Mouse (Mus musculus): ENCODE measurements around the gene Adamts12. TPM values are rescaled to one million over a fixed set of nuclear protein-coding genes. Genes with fewer than 3 reads are reported as not detected.

Gene Adamts12
- polyA plus RNA-seq, 1 experiment from 2014 or later, result 0.88 TPM

GRCm38 (mm10) chr15:11280689-11281264 is 216.2 kb downstream of the Adamts12 start:
- H3K27me3 ChIP-seq (replicated peaks; ENCODE audit: control insufficient read depth, insufficient read depth, low read length), result no peaks in the 10 kb centered on the region
- no peak overlapping the region for H3K9ac ChIP-seq (ENCODE audit: low read length)
- no peaks in the 10 kb centered on the region for H3K9me3 ChIP-seq (replicated peaks; ENCODE audit: control insufficient read depth, low read length)
- no peaks in the 10 kb centered on the region for H3K36me3 ChIP-seq (ENCODE audit: control insufficient read depth, insufficient read depth, low read length)
- H3K4me1 ChIP-seq (ENCODE audit: control insufficient read depth, insufficient read depth, low read length), result no peaks in the 10 kb centered on the region
- H3K27ac ChIP-seq (ENCODE audit: low read depth, low read length), result no peak overlapping the region
- DNase-seq (ENCODE audit: low spot score) (no peak), ATAC-seq (no peak)
- no peak overlapping the region for H3K4me3 ChIP-seq (ENCODE audit: low read depth, low read length)
- 92% methylated on average over 6 of the region's 6 CpGs for WGBS
- H3K4me2 ChIP-seq (ENCODE audit: low read length), result no peak overlapping the region

GRCm38 (mm10) chr15:11283171-11283570 is 218.6 kb downstream of the Adamts12 start:
- Histone ChIP-seq H3K36me3 (ENCODE audit: control insufficient read depth, insufficient read depth, low read length) (no peaks in the 10 kb centered on the region), H3K9me3 (replicated peaks; ENCODE audit: control insufficient read depth, low read length) (no peaks in the 10 kb centered on the region), H3K4me2 (ENCODE audit: low read length) (no peak overlapping the region), H3K4me1 (ENCODE audit: control insufficient read depth, insufficient read depth, low read length) (no peaks in the 10 kb centered on the region), H3K27ac (ENCODE audit: low read depth, low read length) (no peak overlapping the region), H3K27me3 (replicated peaks; ENCODE audit: control insufficient read depth, insufficient read depth, low read length) (no peaks in the 10 kb centered on the region), H3K4me3 (ENCODE audit: low read depth, low read length) (no peak overlapping the region), H3K9ac (ENCODE audit: low read length) (no peak overlapping the region)
- DNase-seq (ENCODE audit: low spot score) (no peak), ATAC-seq (no peak)

- no peaks in the 10 kb centered on the region for H3K36me3 ChIP-seq (ENCODE audit: control insufficient read depth, insufficient read depth, low read length)
- H3K9ac ChIP-seq (ENCODE audit: low read length), result no peak overlapping the region
- H3K9me3 ChIP-seq (replicated peaks; ENCODE audit: control insufficient read depth, low read length), result no peaks in the 10 kb centered on the region
- no peaks in the 10 kb centered on the region for H3K27me3 ChIP-seq (replicated peaks; ENCODE audit: control insufficient read depth, insufficient read depth, low read length)
- no peak overlapping the region for H3K4me2 ChIP-seq (ENCODE audit: low read length)
- no peak overlapping the region for H3K27ac ChIP-seq (ENCODE audit: low read depth, low read length)
- no peak for DNase-seq (ENCODE audit: low spot score)
- ATAC-seq, result no peak
- no peaks in the 10 kb centered on the region for H3K4me1 ChIP-seq (ENCODE audit: control insufficient read depth, insufficient read depth, low read length)
- 92% methylated on average over 3 of the region's 3 CpGs for WGBS
- no peak overlapping the region for H3K4me3 ChIP-seq (ENCODE audit: low read depth, low read length)
Measured at GRCm38 (mm10) chr15:11287780-11288179, 223.2 kb downstream of the Adamts12 start.

- ATAC-seq (no peak), DNase-seq (ENCODE audit: low spot score) (no peak)
- H3K27ac ChIP-seq (ENCODE audit: low read depth, low read length), result no peak overlapping the region
Measured at GRCm38 (mm10) chr15:11292246-11292645, 227.7 kb downstream of the Adamts12 start.

GRCm38 (mm10) chr15:11295016-11295415 is 230.4 kb downstream of the Adamts12 start:
- ATAC-seq (peak; percentile 66), DNase-seq (ENCODE audit: low spot score) (peak; percentile 25)
- Histone ChIP-seq H3K9ac (ENCODE audit: low read length) (no peak overlapping the region), H3K4me3 (ENCODE audit: low read depth, low read length) (no peak overlapping the region), H3K4me2 (ENCODE audit: low read length) (no peak overlapping the region), H3K27me3 (replicated peaks; ENCODE audit: control insufficient read depth, insufficient read depth, low read length) (no peaks in the 10 kb centered on the region), H3K36me3 (ENCODE audit: control insufficient read depth, insufficient read depth, low read length) (no peaks in the 10 kb centered on the region), H3K4me1 (ENCODE audit: control insufficient read depth, insufficient read depth, low read length) (no peaks in the 10 kb centered on the region), H3K9me3 (replicated peaks; ENCODE audit: control insufficient read depth, low read length) (no peaks in the 10 kb centered on the region), H3K27ac (ENCODE audit: low read depth, low read length) (no peak overlapping the region)
- 68% methylated on average over 6 of the region's 6 CpGs for WGBS

More at GRCm38 (mm10) chr15:11292246-11292645, 227.7 kb downstream of the Adamts12 start:
- WGBS, result 80% methylated on average over 5 of the region's 5 CpGs
- Histone ChIP-seq H3K4me3 (ENCODE audit: low read depth, low read length) (no peak overlapping the region), H3K9ac (ENCODE audit: low read length) (no peak overlapping the region), H3K36me3 (ENCODE audit: control insufficient read depth, insufficient read depth, low read length) (no peaks in the 10 kb centered on the region), H3K4me1 (ENCODE audit: control insufficient read depth, insufficient read depth, low read length) (no peaks in the 10 kb centered on the region), H3K9me3 (replicated peaks; ENCODE audit: control insufficient read depth, low read length) (no peaks in the 10 kb centered on the region), H3K4me2 (ENCODE audit: low read length) (no peak overlapping the region), H3K27me3 (replicated peaks; ENCODE audit: control insufficient read depth, insufficient read depth, low read length) (no peaks in the 10 kb centered on the region)

- Histone ChIP-seq H3K4me1 (ENCODE audit: control insufficient read depth, insufficient read depth, low read length) (no peaks in the 10 kb centered on the region), H3K9me3 (replicated peaks; ENCODE audit: control insufficient read depth, low read length) (no peaks in the 10 kb centered on the region), H3K4me3 (ENCODE audit: low read depth, low read length) (no peak overlapping the region), H3K27me3 (replicated peaks; ENCODE audit: control insufficient read depth, insufficient read depth, low read length) (no peaks in the 10 kb centered on the region), H3K27ac (ENCODE audit: low read depth, low read length) (no peak overlapping the region), H3K4me2 (ENCODE audit: low read length) (no peak overlapping the region), H3K9ac (ENCODE audit: low read length) (no peak overlapping the region), H3K36me3 (ENCODE audit: control insufficient read depth, insufficient read depth, low read length) (no peaks in the 10 kb centered on the region)
- ATAC-seq (peak; percentile 64), DNase-seq (ENCODE audit: low spot score) (peak; percentile 55)
- 16% methylated on average over 4 of the region's 4 CpGs for WGBS
Measured at GRCm38 (mm10) chr15:11297960-11298359, 233.4 kb downstream of the Adamts12 start.

GRCm38 (mm10) chr15:11317077-11317476 is 252.5 kb downstream of the Adamts12 start:
- no peak overlapping the region for H3K27ac ChIP-seq (ENCODE audit: low read depth, low read length)
- ATAC-seq, result peak; percentile 29; the same call in 1 of the 2 replicates
- H3K4me3 ChIP-seq (ENCODE audit: low read depth, low read length), result no peak overlapping the region
- H3K4me2 ChIP-seq (ENCODE audit: low read length), result no peak overlapping the region
- H3K27me3 ChIP-seq (replicated peaks; ENCODE audit: control insufficient read depth, insufficient read depth, low read length), result no peaks in the 10 kb centered on the region
- no peaks in the 10 kb centered on the region for H3K9me3 ChIP-seq (replicated peaks; ENCODE audit: control insufficient read depth, low read length)
- 57% methylated on average over 3 of the region's 3 CpGs for WGBS
- H3K4me1 ChIP-seq (ENCODE audit: control insufficient read depth, insufficient read depth, low read length), result no peaks in the 10 kb centered on the region
- no peak overlapping the region for H3K9ac ChIP-seq (ENCODE audit: low read length)
- DNase-seq (ENCODE audit: low spot score), result no peak
- H3K36me3 ChIP-seq (ENCODE audit: control insufficient read depth, insufficient read depth, low read length), result no peaks in the 10 kb centered on the region

- Histone ChIP-seq H3K4me3 (ENCODE audit: low read depth, low read length) (no peak overlapping the region), H3K4me1 (ENCODE audit: control insufficient read depth, insufficient read depth, low read length) (no peaks in the 10 kb centered on the region), H3K9ac (ENCODE audit: low read length) (no peak overlapping the region), H3K27me3 (replicated peaks; ENCODE audit: control insufficient read depth, insufficient read depth, low read length) (no peaks in the 10 kb centered on the region), H3K9me3 (replicated peaks; ENCODE audit: control insufficient read depth, low read length) (no peaks in the 10 kb centered on the region), H3K27ac (ENCODE audit: low read depth, low read length) (no peak overlapping the region), H3K4me2 (ENCODE audit: low read length) (no peak overlapping the region), H3K36me3 (ENCODE audit: control insufficient read depth, insufficient read depth, low read length) (no peaks in the 10 kb centered on the region)
- WGBS, result 32% methylated on average over 8 of the region's 8 CpGs
- peak; percentile 79; the same call in 1 of the 2 replicates for ATAC-seq
- peak; percentile 63 for DNase-seq (ENCODE audit: low spot score)
Measured at GRCm38 (mm10) chr15:11320481-11320880, 255.9 kb downstream of the Adamts12 start.

GRCm38 (mm10) chr15:11339467-11340180 is 275.0 kb downstream of the Adamts12 start:
- no peaks in the 10 kb centered on the region for H3K36me3 ChIP-seq (ENCODE audit: control insufficient read depth, insufficient read depth, low read length)
- DNase-seq (ENCODE audit: low spot score), result peak; percentile 69
- peak; percentile 93 for ATAC-seq
- H3K4me1 ChIP-seq (ENCODE audit: control insufficient read depth, insufficient read depth, low read length), result 0 out of 2 replicates have a peak, but pooled peaks cover 3% of the 10 kb centered on the region
- H3K9me3 ChIP-seq (replicated peaks; ENCODE audit: control insufficient read depth, low read length), result no peaks in the 10 kb centered on the region
- H3K9ac ChIP-seq (ENCODE audit: low read length), result no peak overlapping the region
- no peak overlapping the region for H3K4me3 ChIP-seq (ENCODE audit: low read depth, low read length)
- H3K27me3 ChIP-seq (replicated peaks; ENCODE audit: control insufficient read depth, insufficient read depth, low read length), result no peaks in the 10 kb centered on the region
- H3K4me2 ChIP-seq (ENCODE audit: low read length), result no peak overlapping the region
- WGBS, result 52% methylated on average over 7 of the region's 7 CpGs
- H3K27ac ChIP-seq (ENCODE audit: low read depth, low read length), result no peak overlapping the region
